Mouse (Mus musculus) lung, embryonic 15.5 days (tissue): Measurements from ENCODE around the gene Pdzrn3. TPM values are rescaled to one million over a fixed set of nuclear protein-coding genes. Genes with fewer than 3 reads are reported as not detected.
A peak's percentile ranks its signal among the peaks of the same experiment; 100 is the strongest.

Experiments
- ATAC-seq: fragments of 200-750 bp; cut with Nextera tagmentation; 2 replicates; pipeline ENCODE4 v1.8.0; 2017; ENCODE audit warnings: moderate number of reproducible peaks, borderline replicate concordance; ENCODE audit not compliant: low FRiP score, low TSS enrichment; ENCODE audit errors: extremely low read depth
- H3K27ac ChIP-seq: fragments of 300-500 bp; sonication (generic); 2 replicates; pipeline ENCODE4 v1.5.1; 2015; ENCODE audit warnings: moderate library complexity, mild to moderate bottlenecking, inconsistent platforms
- H3K27me3 ChIP-seq: fragments of 300-500 bp; sonication (generic); 2 replicates; pipeline ENCODE4 v1.6.1; 2015; ENCODE audit warnings: inconsistent platforms
- H3K36me3 ChIP-seq: fragments of 300-500 bp; sonication (generic); 2 replicates; pipeline ENCODE4 v1.6.1; 2015; ENCODE audit warnings: inconsistent platforms
- H3K4me1 ChIP-seq: fragments of 300-500 bp; sonication (generic); 2 replicates; pipeline ENCODE4 v1.6.1; 2015; ENCODE audit warnings: inconsistent platforms
- H3K4me2 ChIP-seq: fragments of 300-500 bp; sonication (generic); 2 replicates; pipeline ENCODE4 v1.6.1; 2015; ENCODE audit warnings: inconsistent platforms, mild to moderate bottlenecking, moderate library complexity
- H3K4me3 ChIP-seq: fragments of 300-500 bp; sonication (generic); 2 replicates; pipeline ENCODE4 v1.5.1; 2015; ENCODE audit warnings: mild to moderate bottlenecking, inconsistent platforms
- H3K9ac ChIP-seq: fragments of 300-500 bp; sonication (generic); 2 replicates; pipeline ENCODE4 v1.6.1; 2015; ENCODE audit warnings: inconsistent platforms
- H3K9me3 ChIP-seq: fragments of 300-500 bp; sonication (generic); 2 replicates; pipeline ENCODE4 v1.6.1; 2016; ENCODE audit warnings: inconsistent platforms
- WGBS: fragments of 180-500 bp; shearing (Covaris S2); methylation state at CpG from one replicate; pipeline ENCODE4 v1.1.7; 2015; 5-methylcytosine and 5-hydroxymethylcytosine counted together
- polyA plus RNA-seq: library from polyadenylated mRNA; unstranded; fragments of >200 nt; fragmentation: Nextera tagmentation; extraction: Ambion mirVana; gene quantifications from 2 replicates; pipeline ENCODE4 v1.2.1, GENCODE M21; 2015

The Pdzrn3 gene
- polyA plus RNA-seq, 1 experiment from 2014 or later, result 11.0 TPM

- H3K4me1 ChIP-seq, result peaks cover 16% of the 10 kb centered on the region
- no peaks in the 10 kb centered on the region for H3K9me3 ChIP-seq
- no peak overlapping the region for H3K9ac ChIP-seq
- no peaks in the 10 kb centered on the region for H3K36me3 ChIP-seq
- H3K4me2 ChIP-seq, result no peak overlapping the region
- H3K27me3 ChIP-seq, result no peaks in the 10 kb centered on the region
- H3K4me3 ChIP-seq, result no peak overlapping the region
- no peak for ATAC-seq
- H3K27ac ChIP-seq, result no peak overlapping the region
- WGBS, result 57% methylated on average over 3 of the region's 3 CpGs
Observed at GRCm38 (mm10) chr6:101320386-101320785, 57.3 kb downstream of the Pdzrn3 start.

GRCm38 (mm10) chr6:101319374-101319967, 58.2 kb downstream of the Pdzrn3 start:
- H3K9me3 ChIP-seq, result no peaks in the 10 kb centered on the region
- no peaks in the 10 kb centered on the region for H3K27me3 ChIP-seq
- H3K36me3 ChIP-seq, result no peaks in the 10 kb centered on the region
- H3K4me1 ChIP-seq, result peaks cover 16% of the 10 kb centered on the region
- H3K4me2 ChIP-seq, result no peak overlapping the region
- no peak overlapping the region for H3K4me3 ChIP-seq
- 58% methylated on average over 7 of the region's 7 CpGs for WGBS
- H3K27ac ChIP-seq, result peak overlapping the region; percentile 50
- no peak overlapping the region for H3K9ac ChIP-seq
- no peak for ATAC-seq

GRCm38 (mm10) chr6:101318530-101318929, 59.2 kb downstream of the Pdzrn3 start:
- Histone ChIP-seq H3K27me3 (no peaks in the 10 kb centered on the region), H3K9ac (no peak overlapping the region), H3K4me1 (peaks cover 16% of the 10 kb centered on the region), H3K27ac (0 out of 2 replicates have a peak overlapping the region, but pooled peaks have one; percentile 41), H3K9me3 (no peaks in the 10 kb centered on the region), H3K36me3 (no peaks in the 10 kb centered on the region), H3K4me3 (no peak overlapping the region), H3K4me2 (no peak overlapping the region)
- 58% methylated on average over 6 of the region's 6 CpGs for WGBS
- ATAC-seq, result no peak

GRCm38 (mm10) chr6:101311446-101311845, 66.3 kb downstream of the Pdzrn3 start:
- no peak overlapping the region for H3K27ac ChIP-seq
- no peaks in the 10 kb centered on the region for H3K36me3 ChIP-seq
- no peaks in the 10 kb centered on the region for H3K27me3 ChIP-seq
- no peak overlapping the region for H3K4me2 ChIP-seq
- 9% methylated on average over 6 of the region's 6 CpGs for WGBS
- no peak overlapping the region for H3K9ac ChIP-seq
- no peaks in the 10 kb centered on the region for H3K9me3 ChIP-seq
- H3K4me3 ChIP-seq, result no peak overlapping the region
- H3K4me1 ChIP-seq, result peaks cover 34% of the 10 kb centered on the region
- ATAC-seq, result no peak

GRCm38 (mm10) chr6:101310491-101310890, 67.2 kb downstream of the Pdzrn3 start:
- WGBS, result 83% methylated on average over 9 of the region's 9 CpGs
- Histone ChIP-seq H3K27me3 (no peaks in the 10 kb centered on the region), H3K27ac (no peak overlapping the region), H3K4me1 (peaks cover 43% of the 10 kb centered on the region), H3K9me3 (no peaks in the 10 kb centered on the region), H3K4me2 (no peak overlapping the region), H3K4me3 (no peak overlapping the region), H3K36me3 (no peaks in the 10 kb centered on the region), H3K9ac (no peak overlapping the region)
- no peak for ATAC-seq

- 42% methylated on average over 11 of the region's 11 CpGs for WGBS
- no peak for ATAC-seq
- Histone ChIP-seq H3K4me3 (no peak overlapping the region), H3K27ac (peak overlapping the region; percentile 11; the same call in 1 of the 2 replicates), H3K4me1 (peaks cover 43% of the 10 kb centered on the region), H3K9me3 (no peaks in the 10 kb centered on the region), H3K4me2 (no peak overlapping the region), H3K9ac (no peak overlapping the region), H3K36me3 (no peaks in the 10 kb centered on the region), H3K27me3 (no peaks in the 10 kb centered on the region)
Observed at GRCm38 (mm10) chr6:101307964-101308531, 69.6 kb downstream of the Pdzrn3 start.

- Histone ChIP-seq H3K4me2 (no peak overlapping the region; the same call in 1 of the 2 replicates), H3K9ac (no peak overlapping the region), H3K27me3 (no peaks in the 10 kb centered on the region), H3K27ac (peak overlapping the region; percentile 7), H3K4me1 (peaks cover 40% of the 10 kb centered on the region), H3K36me3 (no peaks in the 10 kb centered on the region), H3K4me3 (no peak overlapping the region), H3K9me3 (no peaks in the 10 kb centered on the region)
- WGBS, result 36% methylated on average over 7 of the region's 7 CpGs
- peak; percentile 41; the same call in 1 of the 2 replicates for ATAC-seq
Observed at GRCm38 (mm10) chr6:101306834-101307233, 70.9 kb downstream of the Pdzrn3 start.

GRCm38 (mm10) chr6:101305543-101305942, 72.2 kb downstream of the Pdzrn3 start:
- Histone ChIP-seq H3K27me3 (no peaks in the 10 kb centered on the region), H3K4me3 (no peak overlapping the region), H3K4me1 (peaks cover 30% of the 10 kb centered on the region), H3K9me3 (no peaks in the 10 kb centered on the region), H3K36me3 (no peaks in the 10 kb centered on the region), H3K27ac (no peak overlapping the region), H3K4me2 (no peak overlapping the region), H3K9ac (no peak overlapping the region)
- 86% methylated on average over 6 of the region's 6 CpGs for WGBS
- no peak for ATAC-seq

GRCm38 (mm10) chr6:101303959-101304738, 73.5 kb downstream of the Pdzrn3 start:
- H3K9ac ChIP-seq, result no peak overlapping the region
- H3K36me3 ChIP-seq, result no peaks in the 10 kb centered on the region
- no peak overlapping the region for H3K27ac ChIP-seq
- ATAC-seq, result no peak
- H3K4me3 ChIP-seq, result no peak overlapping the region
- 90% methylated on average over 11 of the region's 11 CpGs for WGBS
- no peaks in the 10 kb centered on the region for H3K9me3 ChIP-seq
- no peaks in the 10 kb centered on the region for H3K27me3 ChIP-seq
- H3K4me1 ChIP-seq, result peaks cover 28% of the 10 kb centered on the region
- H3K4me2 ChIP-seq, result no peak overlapping the region

GRCm38 (mm10) chr6:101303501-101303900, 74.2 kb downstream of the Pdzrn3 start:
- Histone ChIP-seq H3K36me3 (no peaks in the 10 kb centered on the region), H3K27me3 (no peaks in the 10 kb centered on the region), H3K27ac (no peak overlapping the region), H3K4me3 (no peak overlapping the region), H3K4me2 (no peak overlapping the region), H3K9ac (no peak overlapping the region), H3K4me1 (peaks cover 28% of the 10 kb centered on the region), H3K9me3 (no peaks in the 10 kb centered on the region)
- ATAC-seq, result no peak
- 86% methylated on average over 1 of the region's 1 CpGs for WGBS

- Histone ChIP-seq H3K27me3 (no peaks in the 10 kb centered on the region), H3K36me3 (no peaks in the 10 kb centered on the region), H3K4me2 (no peak overlapping the region), H3K4me3 (no peak overlapping the region), H3K4me1 (peaks cover 6% of the 10 kb centered on the region; the same call in 1 of the 2 replicates), H3K9me3 (no peaks in the 10 kb centered on the region), H3K27ac (no peak overlapping the region), H3K9ac (no peak overlapping the region)
- 86% methylated on average over 8 of the region's 8 CpGs for WGBS
- ATAC-seq, result no peak
Observed at GRCm38 (mm10) chr6:101301154-101301553, 76.5 kb downstream of the Pdzrn3 start.

GRCm38 (mm10) chr6:101299434-101299833, 78.3 kb downstream of the Pdzrn3 start:
- Histone ChIP-seq H3K9ac (no peak overlapping the region), H3K9me3 (no peaks in the 10 kb centered on the region), H3K27ac (no peak overlapping the region), H3K4me2 (no peak overlapping the region), H3K27me3 (no peaks in the 10 kb centered on the region), H3K4me3 (no peak overlapping the region), H3K4me1 (no peaks in the 10 kb centered on the region), H3K36me3 (no peaks in the 10 kb centered on the region)
- ATAC-seq, result no peak
- 92% methylated on average over 2 of the region's 2 CpGs for WGBS
